Mouse (Mus musculus): ENCODE results near the gene Grid2ip. TPM values are rescaled to one million over a fixed set of nuclear protein-coding genes. Genes with fewer than 3 reads are reported as not detected.

Grid2ip gene
- not detected for total RNA-seq (2021)
- long read RNA-seq, experiment 1 = 0 reads
- long read RNA-seq, experiment 2 = 0 reads

DNA sequence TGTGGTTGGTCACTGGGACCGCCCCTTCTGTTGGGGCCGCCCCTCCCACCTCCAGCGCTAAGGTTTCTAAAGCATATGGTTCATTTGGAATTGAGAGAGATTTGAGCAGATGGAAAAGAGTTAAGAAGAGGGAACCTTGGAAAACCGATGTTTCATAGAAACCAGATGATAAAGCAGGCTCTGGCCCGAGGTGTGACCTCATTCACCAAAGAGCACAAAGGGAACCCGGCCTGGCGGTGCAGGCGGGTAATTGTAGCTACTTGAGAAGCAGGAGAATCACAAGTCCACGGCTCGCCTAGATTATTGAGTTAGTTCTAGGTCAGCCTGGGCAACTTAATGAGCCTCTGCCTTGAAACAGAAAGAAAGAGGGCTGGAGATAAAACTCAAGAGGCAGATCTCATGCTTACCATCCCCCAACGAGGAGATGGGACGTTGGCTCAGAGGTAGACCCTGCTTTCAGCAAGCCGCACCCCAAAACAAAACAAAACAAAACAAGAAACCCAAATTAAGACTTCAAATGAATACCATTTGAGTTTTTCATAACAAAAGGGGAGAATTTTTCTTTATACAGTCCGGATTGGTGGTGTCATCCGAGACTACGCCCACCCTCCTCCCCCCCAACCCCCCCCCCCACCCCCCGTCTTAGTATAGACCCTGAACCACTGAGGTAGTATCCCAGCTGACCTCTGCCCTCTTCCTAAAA, at the start of gene Grid2ip:
TSS of gene Grid2ip (plus strand) at position 653 of the 703 bp plus-strand sequence.
- no peak for DNase-seq

DNA sequence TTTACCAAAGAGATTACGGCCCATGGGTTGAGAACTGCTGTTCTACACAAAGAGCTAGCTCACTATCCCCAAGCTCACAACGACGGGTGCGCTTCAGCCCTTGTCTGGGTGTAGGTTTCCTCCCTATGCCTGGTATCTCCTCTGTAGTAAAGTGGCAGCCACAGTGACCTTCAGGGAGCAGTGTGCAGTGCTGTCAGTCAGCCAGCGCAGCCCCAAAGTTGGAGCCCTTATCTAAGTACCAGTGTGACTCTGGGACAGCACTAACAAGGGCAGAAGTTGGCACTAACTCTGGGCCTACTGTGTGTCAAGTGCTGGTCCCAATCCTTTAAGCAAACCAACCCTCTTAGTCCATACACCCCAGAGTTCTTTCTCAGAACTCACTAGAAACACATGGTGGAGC, 48.3 kb upstream of the Grid2ip start:
- peak; percentile 64 to 77 for DNase-seq

DNA sequence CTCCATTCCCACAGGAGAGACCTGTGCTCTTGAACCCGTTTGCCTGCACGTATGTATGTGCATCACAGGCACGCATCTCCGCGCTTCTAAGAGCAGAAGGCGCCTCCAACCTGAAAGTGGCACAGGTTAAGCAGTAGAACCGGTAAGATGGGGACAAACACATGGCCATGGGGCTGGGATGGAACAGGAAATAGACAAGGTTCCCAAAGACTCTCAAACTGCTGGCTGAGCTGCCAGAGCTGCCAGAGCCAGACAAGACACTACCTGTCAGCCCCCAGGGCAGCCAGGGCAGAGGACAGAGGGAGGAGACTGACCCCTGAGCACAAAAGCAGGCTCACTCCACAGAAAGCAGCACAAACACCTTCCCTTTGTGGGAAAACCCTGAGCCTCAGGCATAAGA, 47.2 kb upstream of the Grid2ip start:
- DNase-seq = no peak

DNA sequence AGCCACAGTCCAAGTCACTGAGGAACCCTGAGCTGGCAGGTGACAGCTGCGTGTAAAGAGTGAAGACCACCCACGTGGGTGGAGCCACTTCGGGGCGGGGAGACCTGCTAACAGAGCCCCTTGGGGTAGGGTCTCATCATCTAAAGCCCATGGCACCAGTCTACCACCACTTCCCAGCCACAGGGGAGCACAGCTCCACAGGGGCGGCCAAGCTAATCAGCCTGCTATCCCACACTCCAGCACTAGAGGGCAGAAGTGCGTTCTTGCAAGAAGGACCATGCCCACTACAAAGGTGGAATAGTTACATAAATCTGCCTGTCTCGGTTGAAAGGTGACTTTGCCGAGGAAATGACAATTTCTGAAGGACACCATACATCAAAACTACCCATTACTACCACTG, 45.3 kb upstream of the Grid2ip start:
- DNase-seq = peak; percentile 63 to 85

DNA sequence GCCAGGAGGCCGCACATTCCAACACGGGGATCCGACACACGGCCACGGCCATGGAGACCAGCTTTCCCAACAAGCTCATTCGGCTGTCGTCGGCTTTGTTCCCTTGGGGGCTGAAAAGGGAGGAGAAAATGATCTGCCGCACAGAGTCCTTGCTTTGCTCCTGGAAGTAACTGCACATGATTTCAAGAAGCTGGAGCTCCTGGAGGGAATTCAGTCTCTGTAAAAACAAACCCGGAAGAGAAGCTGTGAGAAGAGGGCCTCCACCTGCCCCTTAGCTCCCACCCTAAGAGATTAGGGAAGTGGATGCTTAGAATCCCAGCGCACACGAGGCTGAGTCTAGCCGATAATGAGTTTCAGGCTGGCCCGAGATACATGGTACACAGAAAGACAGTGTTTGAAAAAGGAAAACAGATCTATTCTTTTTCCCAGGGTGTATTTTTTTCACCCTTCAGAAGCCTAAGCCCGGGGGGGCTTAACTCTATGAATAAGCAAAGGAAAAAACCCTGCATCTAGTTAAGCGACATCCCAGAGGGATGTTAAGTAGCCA, 42.9 kb upstream of the Grid2ip start:
- DNase-seq = peak in 1 of 2 experiments; percentile 17

DNA sequence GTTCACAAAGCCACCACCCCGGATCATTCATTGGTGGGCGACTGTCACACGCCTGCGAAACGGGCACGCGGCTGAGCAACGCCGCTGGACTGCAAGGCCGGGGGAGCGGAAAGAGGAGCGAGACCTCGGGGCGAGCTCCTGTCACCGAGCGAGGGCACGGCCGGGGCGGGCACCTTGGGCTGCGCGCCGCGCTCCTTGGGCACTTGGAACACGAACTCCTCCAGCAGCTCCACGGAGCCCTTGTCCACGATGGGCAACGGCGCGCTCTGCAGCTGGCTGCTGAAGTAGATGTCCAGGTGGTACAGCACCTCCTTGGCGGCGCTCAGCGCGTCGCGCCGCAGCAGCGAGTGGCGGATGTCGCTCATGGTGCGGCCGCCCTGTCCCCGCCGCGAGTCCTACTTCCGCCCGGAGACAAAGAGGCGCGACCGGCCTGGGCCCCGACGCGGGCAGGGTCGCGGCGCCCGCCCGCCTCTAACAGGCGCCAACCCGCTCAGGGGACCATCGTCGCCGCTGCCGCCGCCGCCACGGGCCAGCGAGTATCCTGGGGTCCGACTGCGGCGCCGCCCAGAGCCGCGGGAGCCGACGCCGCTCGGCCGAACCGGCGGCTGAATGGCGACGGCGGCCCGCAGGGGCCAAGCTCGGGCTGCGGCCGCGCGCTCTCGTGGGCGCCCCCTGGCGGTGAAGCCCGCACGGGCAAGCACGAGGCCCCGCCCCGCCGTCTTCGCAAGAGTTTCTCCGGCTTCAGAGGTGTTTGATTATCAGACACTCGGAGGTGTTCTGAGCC, 42.2 kb upstream of the Grid2ip start, which contains the start of gene E130309D02Rik:
TSS of gene E130309D02Rik (minus strand) at position 631 of the 784 bp plus-strand sequence.
- peak; percentile 90 to 91 for DNase-seq

DNA sequence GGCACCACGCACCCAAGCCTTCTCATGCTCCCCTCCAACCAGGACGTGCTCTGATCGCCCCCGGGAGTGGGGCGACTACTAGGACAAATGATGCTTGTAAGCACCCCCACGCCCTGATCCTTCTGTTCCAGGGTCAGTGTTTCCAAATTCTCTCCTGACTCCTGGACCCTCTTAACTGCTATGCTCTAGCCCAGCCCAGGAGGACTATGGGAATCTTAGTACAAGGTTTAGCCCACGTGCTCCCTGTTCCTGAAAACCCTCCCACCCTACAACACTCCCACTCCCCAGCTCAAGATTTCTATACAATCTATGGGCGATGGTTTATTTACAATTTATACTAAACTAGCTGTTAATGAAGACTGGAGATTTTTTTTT, 41.6 kb upstream of the Grid2ip start:
- DNase-seq = no peak

DNA sequence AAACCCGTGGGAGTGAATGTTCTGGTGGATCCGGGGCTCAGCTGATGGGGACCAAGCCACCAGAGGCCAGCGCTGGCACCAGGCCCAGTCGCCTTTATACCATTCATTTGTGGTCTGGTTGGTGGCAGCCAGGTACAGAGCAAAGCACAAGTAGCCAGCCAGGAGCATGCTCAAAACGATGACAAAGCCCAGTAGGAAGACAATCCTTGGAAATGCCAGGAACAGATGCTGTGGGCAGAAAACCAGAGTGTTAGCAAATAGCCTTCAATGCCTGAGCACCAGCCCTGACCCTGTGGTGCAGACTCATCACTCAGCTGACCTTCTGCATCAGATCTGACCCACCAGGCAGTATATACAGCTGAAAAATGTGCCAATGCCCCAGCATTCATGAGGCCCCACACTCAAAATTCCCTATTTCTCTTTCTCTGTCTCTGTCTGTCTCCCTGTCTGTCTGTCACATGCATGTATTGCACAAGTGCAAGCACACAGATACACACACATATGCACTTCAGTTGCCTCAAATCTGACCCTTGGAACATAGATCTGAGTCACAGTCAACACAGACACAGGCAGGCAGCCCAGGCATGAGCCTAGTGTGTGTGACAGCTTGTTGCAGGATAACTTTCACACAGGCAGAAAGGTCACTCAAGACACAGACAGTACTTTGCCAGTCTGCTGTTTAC, 40.4 kb upstream of the Grid2ip start:
- no peak for DNase-seq

DNA sequence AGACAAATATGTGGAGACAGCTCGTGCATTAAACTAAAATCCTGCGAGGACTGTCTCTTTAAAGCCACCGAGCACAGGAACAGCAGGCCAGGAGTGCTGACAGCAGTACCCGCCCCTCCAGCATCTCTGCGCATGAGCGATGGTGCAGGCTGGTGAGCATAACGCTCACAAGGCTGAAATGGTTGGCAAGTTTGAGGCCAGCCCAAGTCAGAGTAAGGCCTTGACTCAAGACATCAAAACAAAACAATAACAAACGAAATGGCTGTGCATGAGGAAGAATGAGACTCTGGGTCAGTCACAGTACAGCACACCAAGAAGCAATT, 39.9 kb upstream of the Grid2ip start:
- DNase-seq = no peak

DNA sequence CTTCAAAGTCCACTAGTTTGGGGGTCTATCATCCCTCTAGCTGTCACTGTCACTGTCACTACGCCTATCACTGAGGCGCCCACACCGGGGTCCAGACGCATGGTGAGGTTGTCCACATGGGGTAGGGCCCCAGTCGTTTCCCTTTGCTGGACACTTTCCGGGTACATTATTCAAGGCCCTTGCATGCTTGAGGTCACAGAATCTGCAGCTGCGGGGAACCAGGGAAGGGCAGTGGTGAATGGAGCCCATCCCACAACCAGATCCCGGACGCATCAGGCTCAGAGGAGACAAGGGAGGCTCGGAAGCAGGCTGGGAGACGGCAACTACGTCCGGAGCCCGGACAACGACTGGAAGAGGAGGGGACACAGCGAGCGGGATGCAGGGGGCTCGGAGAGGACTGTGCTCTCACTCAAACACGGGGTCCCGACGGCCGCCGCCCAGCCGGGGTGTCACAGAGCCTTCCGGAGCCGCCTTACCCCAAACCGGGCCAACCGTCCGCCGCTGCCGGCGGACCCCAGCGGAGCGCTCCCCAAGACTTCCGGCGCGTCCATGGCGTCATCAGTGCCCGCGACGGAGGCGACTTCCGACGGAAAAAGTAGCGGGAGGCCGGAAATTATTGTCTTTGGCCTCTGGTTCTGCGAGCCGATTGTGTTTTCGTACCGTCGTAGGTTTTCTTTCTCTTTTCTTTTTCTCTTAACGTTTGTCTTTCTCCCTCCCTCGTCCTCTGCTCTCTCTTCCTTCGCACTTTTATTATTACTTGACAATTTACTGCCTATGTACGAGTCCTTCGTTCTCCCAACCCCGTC, 28.2 kb upstream of the Grid2ip start, which contains the start of gene Zdhhc4:
TSS of gene Zdhhc4 (minus strand) at position 567 of the 806 bp plus-strand sequence.
- peak; percentile 93 to 98 for DNase-seq

DNA sequence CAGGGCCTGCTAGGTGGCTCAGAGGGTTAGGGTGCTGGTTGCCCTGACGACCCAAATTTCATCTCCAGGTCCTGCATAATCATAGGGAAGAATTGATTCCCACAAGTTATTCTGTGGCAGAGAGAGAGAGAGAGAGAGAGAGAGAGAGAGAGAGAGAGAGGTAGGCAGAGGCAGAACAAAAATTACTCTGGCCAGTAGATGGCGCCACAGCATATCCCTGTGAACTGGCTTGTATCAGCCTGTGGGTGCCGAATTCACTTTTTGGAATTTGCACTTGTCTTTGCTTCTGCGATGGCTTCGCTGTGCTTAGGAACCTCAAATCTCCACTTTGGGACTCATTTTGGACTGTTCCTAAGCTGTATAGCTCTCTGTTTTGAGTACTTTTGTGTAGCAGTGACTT, 23.3 kb upstream of the Grid2ip start:
- peak; percentile 59 to 89 for DNase-seq

DNA sequence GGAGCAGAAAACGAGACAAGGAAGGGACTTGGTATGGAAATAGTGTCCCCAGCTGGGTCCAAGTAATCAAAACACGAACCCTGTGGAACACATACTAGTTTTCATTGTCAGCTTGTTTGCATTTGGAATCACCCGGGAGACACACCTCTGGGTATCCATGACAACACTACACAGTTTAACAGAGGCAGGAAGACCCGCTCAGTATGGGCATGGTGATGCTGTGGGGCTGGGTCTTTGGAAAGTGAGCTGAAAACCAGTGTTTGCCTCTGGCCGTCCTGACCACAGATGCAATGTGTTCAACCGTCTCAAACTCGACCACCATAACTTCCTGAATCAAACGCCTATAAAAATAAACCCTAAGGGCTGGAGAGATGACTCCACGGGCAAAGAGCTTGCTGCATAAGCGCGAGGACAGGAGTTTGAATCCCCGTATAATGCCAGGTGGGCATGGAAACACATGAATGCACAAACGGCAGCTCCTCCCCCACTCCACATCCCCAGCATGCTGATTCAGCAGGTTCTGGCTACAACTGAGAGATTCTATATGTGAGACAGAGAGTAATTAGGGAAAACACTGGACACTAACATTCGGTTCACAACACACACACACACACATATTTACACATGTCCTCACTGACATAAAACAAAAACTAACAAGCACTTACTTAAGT, 22.6 kb upstream of the Grid2ip start:
- no peak for DNase-seq

DNA sequence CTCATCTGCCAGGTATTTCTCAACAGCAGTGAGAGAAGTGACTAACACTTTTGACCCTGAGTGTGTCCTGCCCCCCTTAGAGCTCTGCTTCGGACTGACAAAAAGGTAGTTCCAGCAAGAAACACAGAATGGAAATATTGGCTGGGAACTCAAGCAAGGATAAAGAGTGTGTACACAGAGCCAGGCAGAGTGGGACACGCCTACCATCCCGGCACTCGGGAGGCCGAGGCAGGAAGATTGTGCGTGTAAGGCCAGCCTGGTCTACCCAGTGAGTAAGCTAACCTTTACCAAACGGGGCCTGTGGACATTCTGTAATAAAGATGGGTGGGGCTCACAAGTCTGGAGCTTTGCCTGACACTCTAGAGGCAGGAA, 22.1 kb upstream of the Grid2ip start:
- no peak for DNase-seq

DNA sequence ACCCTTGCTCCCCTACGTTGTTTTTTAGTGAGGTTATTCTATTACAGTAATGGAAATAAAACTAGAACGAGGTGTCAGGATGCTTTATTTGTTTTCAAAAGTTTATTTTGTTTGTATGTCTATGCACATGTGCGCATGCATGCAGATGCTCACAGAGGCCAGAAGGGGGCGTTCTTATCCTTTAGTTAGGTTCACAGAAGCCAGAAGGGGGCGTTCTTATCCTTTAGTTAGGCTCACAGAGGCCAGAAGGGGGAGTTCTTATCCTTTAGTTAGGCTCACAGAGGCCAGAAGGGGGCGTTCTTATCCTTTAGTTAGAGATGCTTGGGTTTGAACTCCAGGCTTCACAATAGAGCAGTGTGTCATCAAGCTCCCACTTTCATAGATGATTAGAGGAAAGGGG, 20.6 kb upstream of the Grid2ip start:
- DNase-seq = no peak

DNA sequence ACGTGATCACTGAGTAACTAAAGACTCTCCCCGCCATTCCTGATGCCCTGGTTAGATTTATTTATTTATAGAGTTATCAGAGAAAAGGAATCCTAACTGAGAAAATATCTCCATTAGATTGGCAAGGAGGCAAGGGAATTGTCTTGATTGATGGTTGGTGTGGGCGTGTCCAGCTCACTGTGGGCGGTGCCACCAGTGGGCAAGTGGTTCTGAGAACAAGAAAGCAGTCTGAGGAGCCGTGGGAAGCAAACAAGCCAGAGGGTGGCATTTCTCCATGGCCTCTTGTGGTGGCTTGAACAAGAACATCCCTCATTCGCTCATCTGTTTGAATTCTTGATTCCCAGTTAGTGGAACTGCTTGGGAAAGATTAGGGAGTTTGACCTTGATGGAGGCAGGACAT, 17.5 kb upstream of the Grid2ip start:
- DNase-seq = no peak

DNA sequence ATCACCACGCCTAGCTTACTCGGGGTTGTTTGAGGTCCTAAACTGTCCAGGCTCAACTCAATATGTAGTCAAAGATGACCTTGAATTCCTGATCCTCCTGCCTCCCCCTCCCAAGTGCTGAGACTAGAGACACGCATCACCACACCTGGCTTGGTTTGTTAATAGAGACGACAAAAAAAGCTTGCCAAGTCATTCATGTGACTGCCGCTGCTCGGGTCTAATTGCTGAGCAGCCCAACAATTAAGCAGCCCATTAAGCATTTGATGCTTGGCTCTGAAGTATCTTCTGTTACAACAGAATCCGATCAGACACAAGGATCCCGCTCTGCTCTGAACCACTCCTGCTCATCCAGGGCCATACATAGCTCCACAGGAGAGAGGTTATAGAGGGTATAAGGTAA, 10.8 kb upstream of the Grid2ip start:
- DNase-seq = no peak

DNA sequence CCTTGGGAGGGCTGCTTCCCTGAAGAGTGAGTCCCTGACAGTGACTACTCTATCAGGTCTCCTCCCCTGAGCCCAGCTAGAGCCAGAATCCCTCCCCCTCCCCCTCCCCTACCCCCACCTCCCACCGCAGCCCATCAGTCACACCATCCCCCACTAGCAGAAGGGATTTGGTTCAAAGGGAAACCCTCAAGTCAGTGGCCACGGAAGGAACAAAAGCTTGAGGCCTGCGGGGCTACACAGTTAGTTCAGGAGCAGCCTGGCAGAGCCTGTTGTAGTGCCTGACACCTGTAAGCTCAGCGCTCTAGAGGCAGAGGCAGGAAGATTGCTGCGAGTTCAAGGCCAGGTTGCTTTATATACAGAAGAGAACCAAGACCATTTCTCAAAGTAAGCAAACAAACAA, 1.1 kb upstream of the Grid2ip start:
- no peak for DNase-seq

DNA sequence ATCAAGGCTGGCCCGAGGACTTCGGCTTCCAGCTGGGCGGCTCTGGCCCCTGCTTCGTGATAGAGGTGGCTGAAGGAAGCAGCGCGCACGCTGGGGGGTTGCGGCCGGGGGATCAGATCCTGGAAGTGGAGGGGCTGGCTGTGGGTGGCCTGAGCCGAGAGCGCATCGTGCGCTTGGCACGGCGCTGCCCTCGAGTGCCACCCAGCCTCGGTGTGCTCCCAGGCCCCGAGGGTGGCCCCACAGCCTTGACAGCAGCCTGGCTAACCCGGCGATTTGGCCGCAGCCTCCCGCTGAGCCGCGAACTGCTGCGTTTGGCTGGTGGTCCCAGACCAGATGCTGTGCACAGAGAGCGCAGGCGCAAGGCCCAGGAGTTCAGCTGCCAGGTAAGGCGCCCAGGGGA, 426 bp downstream of the Grid2ip start:
- no peak for DNase-seq

DNA sequence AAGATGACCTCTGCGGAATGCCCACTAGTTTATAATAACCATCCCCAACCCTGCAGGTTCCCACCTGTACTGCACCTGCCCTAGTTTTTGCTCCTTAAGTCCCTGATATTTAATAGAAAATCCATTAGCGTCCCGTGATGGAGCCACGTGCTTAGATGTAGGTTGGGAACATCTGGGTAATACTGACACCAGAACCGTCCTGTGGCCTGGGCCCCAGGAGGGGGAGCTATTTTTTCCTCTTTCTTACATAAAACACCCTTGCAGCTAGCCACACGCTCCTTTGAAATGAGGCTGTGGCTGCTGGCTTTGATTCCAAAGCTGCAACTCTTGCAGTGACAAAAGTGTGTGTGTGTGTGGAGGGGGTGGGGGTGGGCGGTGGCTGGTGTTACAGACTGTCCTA, 2.1 kb downstream of the Grid2ip start:
- DNase-seq = no peak

DNA sequence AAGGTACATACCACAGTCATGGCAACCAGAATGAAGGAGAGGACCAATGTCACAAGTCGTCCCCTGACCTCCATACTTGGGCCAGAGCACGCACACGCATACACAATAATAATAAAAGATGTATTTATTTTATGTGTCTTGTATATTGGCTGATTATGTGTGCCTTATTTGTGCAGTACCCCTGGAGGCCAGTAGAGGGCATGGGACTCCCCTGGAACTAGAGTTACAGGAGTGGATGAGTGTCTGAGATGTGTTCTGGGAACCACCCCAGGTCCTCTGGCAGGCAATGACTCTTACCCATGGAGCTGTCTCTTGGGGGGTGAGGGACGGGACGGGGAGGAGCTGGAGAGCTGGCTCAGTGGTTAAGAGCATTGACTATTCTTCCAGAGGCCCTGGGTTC, 2.9 kb downstream of the Grid2ip start:
- DNase-seq = no peak

DNA sequence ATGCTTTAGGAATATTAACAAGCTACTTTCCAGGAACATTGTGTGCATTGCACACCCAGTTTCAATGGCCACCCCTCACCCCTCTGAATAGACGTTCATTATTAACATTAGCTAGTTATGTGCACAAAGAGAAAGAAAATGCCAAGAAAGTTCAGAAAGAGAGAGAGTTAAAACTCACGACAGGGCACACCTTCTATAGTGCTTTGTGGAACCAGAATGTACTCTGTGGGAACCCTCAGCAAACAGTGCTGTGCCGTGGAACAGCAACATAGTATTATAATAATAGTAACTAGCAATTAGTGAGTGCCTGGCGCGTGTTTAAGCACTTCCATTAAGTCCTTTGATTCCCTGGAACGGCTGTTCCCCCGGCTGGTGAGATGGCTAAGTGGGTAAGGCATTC, 4.3 kb downstream of the Grid2ip start:
- no peak for DNase-seq
